Mouse (Mus musculus) brain, embryonic 14.5 days (tissue): ENCODE measurements around the gene Lin9. TPM values are rescaled to one million over a fixed set of nuclear protein-coding genes. Genes with fewer than 3 reads are reported as not detected.
"Not testable (repeated sequence)": the region's sequence is repeated elsewhere in the genome, so short reads cannot be mapped to it uniquely, and the experiment has no call there.

Experiments
- DNase-seq: peaks from one replicate; pipeline ENCODE4 v3.0.0-alpha.2; 2011; ENCODE audit warnings: low read depth
- CTCF ChIP-seq: fragments of 200-500 bp; IDR thresholded peaks from 2 replicates; pipeline ENCODE4 v1.5.1; 2012; ENCODE audit warnings: inconsistent platforms, mild to moderate bottlenecking, moderate library complexity, borderline replicate concordance; ENCODE audit not compliant: insufficient read depth, insufficient read length; ENCODE audit errors: extremely low read depth
- POLR2A ChIP-seq: fragments of 200-500 bp; IDR thresholded peaks from 2 replicates; pipeline ENCODE4 v1.6.1; 2012; ENCODE audit warnings: mild to moderate bottlenecking, inconsistent platforms, borderline replicate concordance; ENCODE audit not compliant: poor library complexity, insufficient read depth, insufficient read length, severe bottlenecking; ENCODE audit errors: extremely low read depth
- polyA plus RNA-seq: library from polyadenylated mRNA; depleted of rRNA; stranded (reverse); fragments of >200 nt; gene quantifications from 2 replicates; pipeline ENCODE4 v1.2.3, GENCODE M21; 2012; rRNA removed

The Lin9 gene
- 10.2 and 13.9 TPM in 2 replicates for polyA plus RNA-seq

- TF ChIP-seq CTCF (no peak), POLR2A (peak; percentile 58; the same call in 1 of the 2 replicates)
- peak; percentile 96 for DNase-seq
These were observed at the start of gene Lin9 for GRCm38 (mm10) chr1:180641137-180641517. TSS of gene Lin9 (plus strand) at chr1:180641150.

DNA sequence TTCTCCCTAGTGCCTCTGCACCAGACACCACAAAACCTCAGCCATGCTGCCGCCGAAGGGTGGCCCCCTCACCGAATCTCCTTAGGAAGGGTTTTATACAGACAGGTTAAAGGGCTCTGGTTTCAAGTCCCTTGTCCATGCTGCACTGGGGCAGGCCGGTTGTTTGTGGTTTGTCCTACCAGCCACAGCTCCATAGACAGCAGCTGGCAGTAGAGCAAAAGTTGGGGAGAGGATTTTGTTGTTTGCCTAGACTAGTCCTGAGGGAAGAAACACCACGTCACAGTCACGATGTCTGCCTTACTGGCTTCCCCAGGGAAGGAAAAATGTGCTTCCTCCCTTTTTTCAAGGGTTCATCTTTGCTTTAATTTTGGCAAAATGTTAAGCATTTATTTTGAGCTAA lies 40.4 kb upstream of the Lin9 start:
- TF ChIP-seq CTCF (no peak), POLR2A (no peak)
- DNase-seq, result no peak

GRCm38 (mm10) chr1:180601806-180602205 lies 39.1 kb upstream of the Lin9 start:
- no peak for TF ChIP-seq CTCF

GRCm38 (mm10) chr1:180604579-180604978 lies 36.4 kb upstream of the Lin9 start:
- TF ChIP-seq POLR2A, result no peak
- no peak for TF ChIP-seq CTCF
- DNase-seq, result peak; percentile 39

More at GRCm38 (mm10) chr1:180601806-180602205, 39.1 kb upstream of the Lin9 start:
- no peak for DNase-seq

- no peak for DNase-seq
- TF ChIP-seq POLR2A, result no peak
These were observed 34.8 kb upstream of the Lin9 start for GRCm38 (mm10) chr1:180606106-180606505.

GRCm38 (mm10) chr1:180606796-180607577 lies 34.0 kb upstream of the Lin9 start:
- no peak for DNase-seq
- TF ChIP-seq CTCF (no peak), POLR2A (no peak)

GRCm38 (mm10) chr1:180607578-180607879 lies 33.4 kb upstream of the Lin9 start:
- TF ChIP-seq POLR2A (no peak), CTCF (no peak)
- DNase-seq, result no peak

DNA sequence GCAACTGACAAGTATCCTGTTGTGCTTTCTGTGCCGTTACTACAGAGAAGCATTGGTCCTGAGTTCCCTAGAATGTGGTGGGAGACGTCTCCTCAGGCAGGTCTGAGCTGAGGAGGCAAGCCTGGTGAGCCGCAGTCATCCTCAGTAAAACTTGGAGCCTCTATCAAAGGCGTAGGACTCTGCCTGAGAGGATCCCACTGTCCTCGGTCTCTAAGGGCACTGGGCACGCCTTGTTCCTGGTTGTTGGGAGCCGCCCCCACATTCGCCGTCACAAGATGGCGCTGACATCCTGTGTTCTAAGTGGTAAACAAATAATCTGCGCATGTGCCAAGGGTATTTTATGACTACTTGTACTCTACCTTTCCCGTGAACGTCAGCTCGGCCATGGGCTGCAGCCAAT lies 29.1 kb upstream of the Lin9 start:
- not testable (repeated sequence) for DNase-seq

GRCm38 (mm10) chr1:180616762-180617161 lies 24.2 kb upstream of the Lin9 start:
- TF ChIP-seq CTCF, result no peak
- no peak for TF ChIP-seq POLR2A
- DNase-seq, result no peak

DNA sequence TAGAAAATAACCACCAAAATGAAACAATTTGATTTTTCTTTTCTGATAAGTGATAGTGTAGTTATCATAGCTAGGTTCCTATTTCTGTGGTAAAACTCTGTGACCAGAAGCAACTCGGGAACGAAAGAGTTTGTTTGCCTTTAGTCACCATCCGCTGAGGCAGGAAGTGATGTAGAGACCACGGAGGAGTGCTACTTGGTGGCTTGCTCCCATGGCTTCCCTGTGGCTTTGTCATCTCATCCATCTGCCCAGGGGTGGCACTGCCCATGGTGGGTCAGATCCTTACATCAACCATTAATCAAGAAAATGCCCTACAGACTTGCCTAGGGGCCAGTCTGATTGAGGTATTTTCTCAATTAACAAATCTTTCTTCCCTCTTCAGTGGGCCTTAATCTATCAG lies 18.6 kb upstream of the Lin9 start:
- no peak for TF ChIP-seq POLR2A
- TF ChIP-seq CTCF, result no peak
- no peak for DNase-seq

DNA sequence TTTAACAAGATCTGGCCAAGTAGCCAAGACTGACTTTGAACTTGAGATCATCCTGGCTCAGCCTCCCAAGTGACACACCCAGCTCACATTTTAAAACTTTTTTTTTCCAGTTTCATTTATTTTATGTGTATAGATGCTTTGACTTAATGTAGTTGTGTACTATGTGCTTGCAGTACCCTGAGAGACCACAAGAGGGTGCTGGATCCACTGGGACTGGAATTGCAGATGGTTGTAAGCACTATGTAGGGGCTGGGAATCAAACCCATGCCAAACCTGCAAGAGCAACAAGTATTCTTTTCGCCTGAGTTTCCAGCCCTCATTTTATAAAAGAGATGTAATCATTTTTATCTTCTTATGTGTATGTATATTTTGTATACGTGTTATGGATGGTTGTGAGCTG lies 17.0 kb upstream of the Lin9 start:
- no peak for TF ChIP-seq POLR2A
- peak; percentile 38; the same call in 1 of the 2 replicates for TF ChIP-seq CTCF
- DNase-seq, result no peak

DNA sequence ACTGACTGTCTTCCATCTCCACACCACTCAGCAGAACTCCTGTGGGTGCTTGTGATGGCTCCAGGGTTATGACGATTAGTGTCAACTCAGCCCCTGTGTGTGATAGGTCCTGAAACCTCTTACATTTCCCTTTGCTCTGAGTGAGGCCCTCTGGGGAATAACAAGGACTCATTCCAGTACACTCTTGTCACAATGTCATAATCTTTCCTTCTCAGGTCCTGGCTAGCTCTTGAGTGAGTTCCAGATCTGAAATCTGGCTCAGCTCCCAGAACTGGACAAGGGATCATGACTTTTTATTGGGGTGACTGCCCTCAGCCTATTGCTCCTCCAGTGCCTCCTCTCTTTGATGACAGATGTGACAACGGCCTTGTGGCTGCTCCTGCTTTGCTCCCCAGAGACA lies 14.8 kb upstream of the Lin9 start:
- no peak for TF ChIP-seq POLR2A
- no peak for TF ChIP-seq CTCF
- no peak for DNase-seq

DNA sequence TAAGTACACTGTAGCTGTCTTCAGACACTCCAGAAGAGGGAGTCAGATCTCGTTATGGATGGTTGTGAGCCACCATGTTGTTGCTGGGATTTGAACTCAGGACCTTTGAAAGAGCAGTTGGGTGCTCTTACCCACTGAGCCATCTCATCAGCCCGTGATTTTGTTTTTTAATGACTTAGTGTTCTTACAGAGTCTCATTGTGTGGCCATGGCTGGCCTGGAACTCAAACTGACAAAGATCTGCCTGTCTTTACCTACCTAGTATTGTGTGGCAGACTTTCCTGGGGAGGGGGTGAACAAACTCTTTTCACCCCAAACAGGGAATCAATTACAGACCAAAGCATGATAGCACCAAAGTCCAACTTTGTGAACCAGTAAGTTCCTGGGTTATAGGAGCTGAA lies 3.2 kb upstream of the Lin9 start:
- DNase-seq, result not testable (repeated sequence)

DNA sequence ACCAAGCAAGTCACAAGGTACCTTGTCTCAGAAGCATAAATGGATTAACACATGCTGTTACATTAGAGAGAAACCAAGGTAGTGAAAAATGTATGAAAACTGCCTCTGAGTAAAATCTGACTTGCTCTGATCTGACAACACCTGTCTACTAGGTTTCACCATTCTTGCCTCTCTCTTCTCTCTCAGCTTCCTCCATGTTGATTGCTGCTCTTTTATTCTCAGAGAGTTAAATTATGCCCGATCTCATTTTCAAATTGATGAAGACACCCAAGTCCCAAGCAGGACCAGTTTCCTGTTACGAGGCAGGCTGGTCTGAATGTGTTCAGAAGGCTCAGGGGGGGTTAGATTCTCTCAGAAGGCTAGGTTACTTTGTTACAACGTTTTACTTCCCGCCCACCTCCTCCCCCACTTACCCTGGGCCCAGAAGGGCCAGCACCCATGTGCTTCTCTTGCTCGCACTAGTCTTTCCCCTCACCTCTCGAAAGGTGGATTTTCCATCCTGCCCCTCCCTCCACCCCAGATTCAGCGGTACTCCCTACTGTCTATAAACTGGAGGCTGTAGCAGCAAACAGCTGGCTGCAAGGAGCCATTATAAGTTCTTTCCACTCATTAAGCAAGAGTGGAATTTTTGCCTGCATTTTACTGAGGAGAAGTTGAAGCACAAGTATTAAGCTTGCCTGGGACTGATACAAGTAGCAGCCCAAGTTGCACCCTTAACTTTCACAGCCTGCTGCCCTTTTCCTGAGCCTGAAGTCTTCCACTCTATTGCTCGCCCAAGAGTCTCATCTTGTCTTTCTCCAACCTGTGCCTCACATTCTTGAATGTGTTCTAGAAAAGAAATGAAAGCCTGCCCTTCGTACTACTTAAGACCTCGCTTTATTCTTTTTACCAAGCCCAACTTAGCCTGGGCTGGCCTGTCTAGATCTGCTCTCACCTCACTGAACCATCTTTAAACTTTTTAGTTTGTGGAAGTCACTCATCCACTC lies 1.2 kb upstream of the Lin9 start:
- TF ChIP-seq CTCF (no peak), POLR2A (no peak)
- peak; percentile 1 for DNase-seq
